Mouse (Mus musculus) hindbrain, embryonic 16.5 days (tissue): ENCODE results near the gene Nsf. TPM values are rescaled to one million over a fixed set of nuclear protein-coding genes. Genes with fewer than 3 reads are reported as not detected.
"Not testable (repeated sequence)": the region's sequence is repeated elsewhere in the genome, so short reads cannot be mapped to it uniquely, and the experiment has no call there.

Experiments
- ATAC-seq: fragments of 200-750 bp; cut with Nextera tagmentation; 2 replicates; pipeline ENCODE4 v1.8.0; 2017; ENCODE audit warnings: moderate TSS enrichment, moderate library complexity
- H3K27ac ChIP-seq: fragments of 300-500 bp; sonication (generic); 2 replicates; pipeline ENCODE4 v1.5.1; 2014; ENCODE audit warnings: low read depth, mild to moderate bottlenecking, control low read depth, low read length, moderate library complexity
- H3K27me3 ChIP-seq: fragments of 300-500 bp; sonication (generic); replicated peaks from 2 replicates; pipeline ENCODE4 v1.6.1; 2014; ENCODE audit warnings: low read length; ENCODE audit not compliant: control insufficient read depth, insufficient read depth
- H3K36me3 ChIP-seq: fragments of 300-500 bp; sonication (generic); 2 replicates; pipeline ENCODE4 v1.6.1; 2014; ENCODE audit warnings: mild to moderate bottlenecking, low read length, moderate library complexity, mixed read lengths; ENCODE audit not compliant: control insufficient read depth, insufficient read depth
- H3K4me1 ChIP-seq: fragments of 300-500 bp; sonication (generic); 2 replicates; pipeline ENCODE4 v1.6.1; 2014; ENCODE audit warnings: low read depth, low read length; ENCODE audit not compliant: control insufficient read depth, insufficient read depth
- H3K4me2 ChIP-seq: fragments of 300-500 bp; sonication (generic); 2 replicates; pipeline ENCODE4 v1.6.1; 2014; ENCODE audit warnings: mild to moderate bottlenecking, low read length, control low read depth, moderate library complexity
- H3K4me3 ChIP-seq: fragments of 300-500 bp; sonication (generic); 2 replicates; pipeline ENCODE4 v1.5.1; 2014; ENCODE audit warnings: mild to moderate bottlenecking, low read length, control low read depth, moderate library complexity
- H3K9ac ChIP-seq: fragments of 300-500 bp; sonication (generic); 2 replicates; pipeline ENCODE4 v1.6.1; 2014; ENCODE audit warnings: low read depth, mild to moderate bottlenecking, control low read depth, low read length, moderate library complexity
- H3K9me3 ChIP-seq: fragments of 300-500 bp; sonication (generic); 2 replicates; pipeline ENCODE4 v1.6.1; 2014; ENCODE audit warnings: mild to moderate bottlenecking, low read length, moderate library complexity; ENCODE audit not compliant: control insufficient read depth
- WGBS: fragments of 180-500 bp; shearing (Covaris S2); extraction: QIAGEN DNeasy Blood & Tissue Kit; methylation state at CpG from one replicate; pipeline ENCODE4 v1.1.7; 2014; 5-methylcytosine and 5-hydroxymethylcytosine counted together
- polyA plus RNA-seq: library from polyadenylated mRNA; unstranded; fragments of >200 nt; fragmentation: Nextera tagmentation; extraction: Ambion mirVana; gene quantifications from 2 replicates; pipeline ENCODE4 v1.2.1, GENCODE M21; 2015

Gene Nsf
- 220 and 239 TPM in 2 replicates for polyA plus RNA-seq

GRCm38 (mm10) chr11:103953896-103954292 is at the start of gene Nsf:
TSS of gene Nsf (minus strand) at chr11:103954056.
- H3K9ac ChIP-seq = peak within 1 kb of the TSS; percentile 91
- no peaks in the 10 kb centered on the region for H3K27me3 ChIP-seq
- peak within 1 kb of the TSS; percentile 87 for H3K27ac ChIP-seq
- WGBS = under 1% methylated on average over 53 of the region's 53 CpGs
- ATAC-seq = peak; percentile 95
- peak within 1 kb of the TSS; percentile 71 for H3K4me2 ChIP-seq
- peak within 1 kb of the TSS; percentile 86 for H3K4me3 ChIP-seq
- H3K36me3 ChIP-seq = no peaks in the 10 kb centered on the region
- no peaks in the 10 kb centered on the region for H3K9me3 ChIP-seq
- H3K4me1 ChIP-seq = peaks cover 22% of the 10 kb centered on the region

DNA sequence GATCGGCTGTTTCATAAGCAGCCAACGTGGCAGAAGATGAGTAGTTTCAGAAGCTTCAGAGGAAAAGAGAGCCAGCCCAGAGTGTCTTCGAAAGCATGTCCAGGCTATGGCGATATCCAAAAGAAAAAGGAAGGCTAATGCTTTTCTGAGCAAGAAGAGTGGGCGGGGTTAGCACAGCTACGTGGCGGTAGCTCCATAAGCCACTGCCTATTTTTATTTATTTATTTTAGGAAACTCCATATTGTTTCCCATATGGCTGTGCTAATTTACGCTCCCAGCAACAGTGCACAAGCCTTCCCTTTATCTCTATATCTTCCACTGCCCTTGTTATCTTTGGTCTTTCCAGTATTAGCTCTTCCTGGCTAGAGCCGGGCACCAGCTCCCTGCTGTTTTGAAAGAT is 49.5 kb upstream of the Nsf start:
- 78% methylated on average over 9 of the region's 9 CpGs for WGBS

DNA sequence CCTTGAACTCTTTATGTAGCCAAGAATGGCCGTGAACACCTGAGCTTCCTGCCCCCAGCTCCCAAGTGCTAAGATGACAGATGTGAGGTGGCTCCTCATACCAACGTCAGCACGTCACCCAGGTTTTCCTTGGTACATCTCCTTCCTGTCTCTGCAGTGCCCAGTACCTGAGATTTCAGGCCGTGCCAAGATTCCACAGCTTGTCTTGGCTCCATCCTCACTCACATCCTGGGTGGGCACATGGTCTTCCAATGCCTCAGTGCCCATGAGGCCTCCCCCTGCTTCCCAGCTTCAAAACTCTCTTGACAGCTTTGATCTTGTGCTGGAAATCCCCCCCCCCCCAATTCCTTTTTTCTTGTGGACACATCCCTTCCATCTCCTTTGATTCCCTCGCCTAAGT is 48.3 kb upstream of the Nsf start:
- no peaks in the 10 kb centered on the region for H3K36me3 ChIP-seq
- H3K4me3 ChIP-seq = no peak overlapping the region
- no peaks in the 10 kb centered on the region for H3K4me1 ChIP-seq
- no peaks in the 10 kb centered on the region for H3K9me3 ChIP-seq
- no peak overlapping the region for H3K27ac ChIP-seq
- H3K4me2 ChIP-seq = no peak overlapping the region
- ATAC-seq = no peak
- WGBS = 84% methylated on average over 5 of the region's 5 CpGs
- no peak overlapping the region for H3K9ac ChIP-seq
- H3K27me3 ChIP-seq = no peaks in the 10 kb centered on the region

More for the DNA sequence above, 49.5 kb upstream of the Nsf start:
- H3K4me1 ChIP-seq = no peaks in the 10 kb centered on the region
- H3K9me3 ChIP-seq = no peaks in the 10 kb centered on the region
- H3K36me3 ChIP-seq = no peaks in the 10 kb centered on the region
- H3K27me3 ChIP-seq = no peaks in the 10 kb centered on the region
- no peak overlapping the region for H3K4me2 ChIP-seq
- no peak overlapping the region for H3K9ac ChIP-seq
- no peak overlapping the region for H3K4me3 ChIP-seq
- H3K27ac ChIP-seq = no peak overlapping the region
- no peak for ATAC-seq

GRCm38 (mm10) chr11:104001395-104001955 is 47.6 kb upstream of the Nsf start:
- no peak overlapping the region for H3K4me2 ChIP-seq
- H3K27ac ChIP-seq = no peak overlapping the region
- no peaks in the 10 kb centered on the region for H3K4me1 ChIP-seq
- H3K27me3 ChIP-seq = no peaks in the 10 kb centered on the region
- no peaks in the 10 kb centered on the region for H3K9me3 ChIP-seq
- WGBS = 85% methylated on average over 12 of the region's 12 CpGs
- H3K36me3 ChIP-seq = no peaks in the 10 kb centered on the region
- ATAC-seq = no peak
- no peak overlapping the region for H3K9ac ChIP-seq
- no peak overlapping the region for H3K4me3 ChIP-seq

- Histone ChIP-seq H3K4me1 (no peaks in the 10 kb centered on the region), H3K9me3 (no peaks in the 10 kb centered on the region), H3K9ac (no peak overlapping the region), H3K4me3 (no peak overlapping the region), H3K27ac (no peak overlapping the region), H3K36me3 (no peaks in the 10 kb centered on the region), H3K4me2 (no peak overlapping the region), H3K27me3 (no peaks in the 10 kb centered on the region)
- WGBS = 74% methylated on average over 9 of the region's 9 CpGs
- no peak for ATAC-seq
Observed at GRCm38 (mm10) chr11:104000667-104001394, 47.0 kb upstream of the Nsf start.

DNA sequence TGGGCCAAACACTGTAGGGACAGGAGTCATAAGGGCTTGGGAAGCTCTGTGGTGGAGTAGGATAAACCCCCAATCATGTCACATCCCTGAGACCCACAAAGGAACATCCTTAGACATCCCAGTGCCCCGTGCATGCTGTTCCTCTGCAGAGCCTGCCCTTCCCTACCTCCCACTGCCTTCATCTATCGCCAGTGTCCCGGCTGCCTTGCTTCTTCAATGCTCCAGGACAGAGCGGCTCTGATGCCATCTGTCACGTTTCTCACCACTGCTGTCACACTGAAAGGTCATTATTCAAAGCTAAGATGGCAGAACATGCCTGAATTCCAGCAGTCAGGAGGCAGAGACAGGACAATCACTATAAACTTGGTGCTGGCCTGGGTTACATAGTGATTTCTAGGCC is 44.9 kb upstream of the Nsf start:
- Histone ChIP-seq H3K9ac (no peak overlapping the region), H3K4me3 (no peak overlapping the region), H3K27ac (no peak overlapping the region), H3K9me3 (no peaks in the 10 kb centered on the region), H3K4me2 (no peak overlapping the region), H3K27me3 (no peaks in the 10 kb centered on the region), H3K36me3 (no peaks in the 10 kb centered on the region), H3K4me1 (no peaks in the 10 kb centered on the region)
- no peak for ATAC-seq
- WGBS = 57% methylated on average over 5 of the region's 5 CpGs

DNA sequence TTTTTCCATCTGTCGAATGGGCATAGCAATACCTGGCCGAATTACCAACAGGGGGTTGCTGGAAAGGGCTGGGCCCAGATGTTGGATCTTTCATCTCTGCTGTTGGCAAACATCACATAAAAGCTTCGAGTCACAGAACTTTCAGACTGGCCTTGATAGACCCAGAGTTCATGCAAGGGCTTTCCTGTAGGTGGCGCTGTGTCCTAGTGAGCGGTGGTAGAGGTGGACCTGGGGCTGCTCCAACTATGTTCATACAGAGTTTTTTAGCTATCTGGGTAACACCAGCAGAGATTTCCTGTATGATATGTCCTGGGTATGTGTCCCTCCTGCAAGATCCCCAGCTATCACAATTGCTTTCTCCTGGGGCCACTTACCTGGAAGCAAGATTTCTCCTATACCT is 43.5 kb upstream of the Nsf start:
- no peaks in the 10 kb centered on the region for H3K4me1 ChIP-seq
- 11% methylated on average over 5 of the region's 5 CpGs for WGBS
- H3K4me2 ChIP-seq = no peak overlapping the region
- no peaks in the 10 kb centered on the region for H3K9me3 ChIP-seq
- H3K4me3 ChIP-seq = no peak overlapping the region
- 0 out of 2 replicates have a peak, but pooled peaks have one; percentile 69 for ATAC-seq
- H3K27ac ChIP-seq = no peak overlapping the region
- no peaks in the 10 kb centered on the region for H3K36me3 ChIP-seq
- H3K27me3 ChIP-seq = no peaks in the 10 kb centered on the region
- no peak overlapping the region for H3K9ac ChIP-seq

DNA sequence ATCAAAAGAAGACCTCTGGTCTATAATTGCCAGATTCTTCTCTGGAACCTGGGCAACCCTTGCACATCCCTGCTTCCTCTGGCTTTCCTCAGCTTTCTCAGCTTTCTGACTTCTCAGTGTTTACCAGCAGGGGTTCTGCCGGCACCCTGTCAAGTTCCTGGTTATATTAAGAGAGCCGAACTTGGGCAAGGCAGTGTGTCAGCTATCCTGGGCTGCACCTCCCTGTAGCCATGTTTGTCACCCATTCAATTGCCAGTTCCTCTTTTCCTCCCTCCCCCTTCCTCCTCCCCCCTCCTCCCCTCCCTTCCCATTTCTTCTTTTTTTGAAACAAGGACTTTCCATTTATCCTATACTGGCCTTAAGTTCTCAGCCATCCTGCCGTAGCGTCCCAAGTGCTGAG is 38.8 kb upstream of the Nsf start:
- H3K27me3 ChIP-seq = no peaks in the 10 kb centered on the region
- no peak overlapping the region for H3K9ac ChIP-seq
- H3K4me1 ChIP-seq = no peaks in the 10 kb centered on the region
- H3K4me3 ChIP-seq = no peak overlapping the region
- no peak overlapping the region for H3K27ac ChIP-seq
- H3K9me3 ChIP-seq = no peaks in the 10 kb centered on the region
- no peaks in the 10 kb centered on the region for H3K36me3 ChIP-seq
- ATAC-seq = no peak
- H3K4me2 ChIP-seq = no peak overlapping the region
- 62% methylated on average over 4 of the region's 4 CpGs for WGBS

- peak; percentile 79 for ATAC-seq
- H3K4me2 ChIP-seq, H3K4me1 ChIP-seq, H3K4me3 ChIP-seq, H3K36me3 ChIP-seq, H3K9me3 ChIP-seq, H3K27me3 ChIP-seq, H3K9ac ChIP-seq, H3K27ac ChIP-seq: not testable (repeated sequence)
- WGBS = 8% methylated on average over 11 of the region's 12 CpGs
Observed at GRCm38 (mm10) chr11:103990049-103990557, 36.2 kb upstream of the Nsf start.
